Mouse (Mus musculus) kidney, postnatal 0 days (tissue): ENCODE measurements around the gene Adprh. TPM values are rescaled to one million over a fixed set of nuclear protein-coding genes. Genes with fewer than 3 reads are reported as not detected.

Experiments
- ATAC-seq: fragments of 200-750 bp; cut with Nextera tagmentation; replicated peaks from 2 replicates; pipeline ENCODE4 v1.8.0; 2017; ENCODE audit warnings: low read depth, moderate number of reproducible peaks, moderate TSS enrichment, moderate library complexity; ENCODE audit not compliant: low FRiP score
- DNase-seq: peaks from one replicate; pipeline ENCODE4 v3.0.0-alpha.2; 2016; ENCODE audit warnings: low spot score
- H3K27ac ChIP-seq: fragments of 300-500 bp; sonication (generic); 2 replicates; pipeline ENCODE4 v1.5.1; 2014; ENCODE audit warnings: mild to moderate bottlenecking
- H3K27me3 ChIP-seq: fragments of 300-500 bp; sonication (generic); 2 replicates; pipeline ENCODE4 v1.6.1; 2014; ENCODE audit warnings: low read length, mixed read lengths; ENCODE audit not compliant: insufficient read depth
- H3K36me3 ChIP-seq: fragments of 300-500 bp; sonication (generic); 2 replicates; pipeline ENCODE4 v1.6.1; 2014; ENCODE audit warnings: low read length, mixed read lengths; ENCODE audit not compliant: insufficient read depth
- H3K4me1 ChIP-seq: fragments of 300-500 bp; sonication (generic); replicated peaks from 2 replicates; pipeline ENCODE4 v1.6.1; 2014; ENCODE audit warnings: antibody characterized with exemption, low read length, mixed read lengths; ENCODE audit not compliant: insufficient read depth
- H3K4me2 ChIP-seq: fragments of 300-500 bp; sonication (generic); 2 replicates; pipeline ENCODE4 v1.6.1; 2014; ENCODE audit warnings: mild to moderate bottlenecking, low read length, moderate library complexity, mixed read lengths
- H3K4me3 ChIP-seq: fragments of 300-500 bp; sonication (generic); replicated peaks from 2 replicates; pipeline ENCODE4 v1.5.1; 2014; ENCODE audit warnings: low read depth, low read length
- H3K9ac ChIP-seq: fragments of 300-500 bp; sonication (generic); 2 replicates; pipeline ENCODE4 v1.6.1; 2014; ENCODE audit warnings: low read depth, low read length
- H3K9me3 ChIP-seq: fragments of 300-500 bp; sonication (generic); replicated peaks from 2 replicates; pipeline ENCODE4 v1.6.1; 2016; ENCODE audit warnings: low read length, inconsistent platforms, mixed read lengths
- CTCF ChIP-seq: IDR thresholded peaks from 2 replicates; pipeline ENCODE4 v1.5.1; 2016; ENCODE audit warnings: antibody characterized with exemption, low read depth, mild to moderate bottlenecking, moderate library complexity
- WGBS: fragments of 180-500 bp; shearing (Covaris S2); extraction: QIAGEN DNeasy Blood & Tissue Kit; methylation state at CpG from one replicate; pipeline ENCODE4 v1.1.7; 2014; 5-methylcytosine and 5-hydroxymethylcytosine counted together
- polyA plus RNA-seq: library from polyadenylated mRNA; unstranded; fragments of >200 nt; fragmentation: Nextera tagmentation; extraction: Ambion mirVana; gene quantifications from 2 replicates; pipeline ENCODE4 v1.2.1, GENCODE M21; 2015

The Adprh gene
- polyA plus RNA-seq, 1 experiment from 2014 or later, result 74.6 TPM

- 91% methylated on average over 4 of the region's 4 CpGs for WGBS
- Histone ChIP-seq H3K9me3 (no peaks in the 10 kb centered on the region), H3K27me3 (no peaks in the 10 kb centered on the region), H3K4me1 (0 out of 2 replicates have a peak, but pooled peaks cover 6% of the 10 kb centered on the region), H3K4me2 (no peak overlapping the region), H3K27ac (no peak overlapping the region), H3K36me3 (no peaks in the 10 kb centered on the region), H3K9ac (no peak overlapping the region), H3K4me3 (no peak overlapping the region)
- DNase-seq (no peak), ATAC-seq (peak; percentile 57; the same call in 1 of the 2 replicates)
- no peak for TF ChIP-seq CTCF
Observed at GRCm38 (mm10) chr16:38434295-38434795, 18.2 kb downstream of the Adprh start.

- H3K27me3 ChIP-seq, result no peaks in the 10 kb centered on the region
- no peak for ATAC-seq
- no peak for TF ChIP-seq CTCF
- DNase-seq, result no peak
- 0 out of 2 replicates have a peak, but pooled peaks cover 6% of the 10 kb centered on the region for H3K4me1 ChIP-seq
- H3K9me3 ChIP-seq, result no peaks in the 10 kb centered on the region
- WGBS, result 76% methylated on average over 8 of the region's 8 CpGs
- H3K4me3 ChIP-seq, result no peak overlapping the region
- no peak overlapping the region for H3K4me2 ChIP-seq
- H3K27ac ChIP-seq, result no peak overlapping the region
- H3K9ac ChIP-seq, result no peak overlapping the region
- no peaks in the 10 kb centered on the region for H3K36me3 ChIP-seq
Observed at GRCm38 (mm10) chr16:38433514-38433913, 19.0 kb downstream of the Adprh start.

GRCm38 (mm10) chr16:38432498-38433425 lies 19.7 kb downstream of the Adprh start, which contains the start of gene Pla1a:
TSS of gene Pla1a (minus strand) at chr16:38433145.
- Histone ChIP-seq H3K9me3 (no peaks in the 10 kb centered on the region), H3K4me3 (no peak within 1 kb of the TSS), H3K27ac (no peak within 1 kb of the TSS), H3K9ac (no peak within 1 kb of the TSS), H3K4me2 (peak within 1 kb of the TSS; percentile 31; the same call in 1 of the 2 replicates), H3K27me3 (no peaks in the 10 kb centered on the region), H3K4me1 (0 out of 2 replicates have a peak, but pooled peaks cover 6% of the 10 kb centered on the region), H3K36me3 (no peaks in the 10 kb centered on the region)
- WGBS, result 64% methylated on average over 11 of the region's 11 CpGs
- peak; percentile 61 for DNase-seq
- TF ChIP-seq CTCF, result no peak
- no peak for ATAC-seq

GRCm38 (mm10) chr16:38431446-38432185 lies 20.9 kb downstream of the Adprh start:
- Histone ChIP-seq H3K36me3 (no peaks in the 10 kb centered on the region), H3K27ac (no peak overlapping the region), H3K9ac (no peak overlapping the region), H3K9me3 (no peaks in the 10 kb centered on the region), H3K4me1 (0 out of 2 replicates have a peak, but pooled peaks cover 6% of the 10 kb centered on the region), H3K4me2 (peak overlapping the region; percentile 31; the same call in 1 of the 2 replicates), H3K27me3 (no peaks in the 10 kb centered on the region), H3K4me3 (no peak overlapping the region)
- TF ChIP-seq CTCF, result no peak
- DNase-seq (no peak), ATAC-seq (no peak)
- WGBS, result 54% methylated on average over 13 of the region's 13 CpGs

- no peak for DNase-seq
- H3K27me3 ChIP-seq, result no peaks in the 10 kb centered on the region
- H3K36me3 ChIP-seq, result no peaks in the 10 kb centered on the region
- no peak overlapping the region for H3K9ac ChIP-seq
- ATAC-seq, result no peak
- H3K9me3 ChIP-seq, result no peaks in the 10 kb centered on the region
- 70% methylated on average over 1 of the region's 1 CpGs for WGBS
- H3K4me3 ChIP-seq, result no peak overlapping the region
- no peak overlapping the region for H3K27ac ChIP-seq
- no peak overlapping the region for H3K4me2 ChIP-seq
- no peaks in the 10 kb centered on the region for H3K4me1 ChIP-seq
- no peak for TF ChIP-seq CTCF
Observed at GRCm38 (mm10) chr16:38425799-38426198, 26.7 kb downstream of the Adprh start.

- Histone ChIP-seq H3K36me3 (no peaks in the 10 kb centered on the region), H3K9ac (no peak overlapping the region), H3K27me3 (no peaks in the 10 kb centered on the region), H3K27ac (no peak overlapping the region), H3K4me1 (no peaks in the 10 kb centered on the region), H3K4me3 (no peak overlapping the region), H3K9me3 (no peaks in the 10 kb centered on the region), H3K4me2 (no peak overlapping the region)
- no peak for DNase-seq
- no peak for ATAC-seq
- WGBS, result 83% methylated on average over 2 of the region's 2 CpGs
- TF ChIP-seq CTCF, result no peak
Observed at GRCm38 (mm10) chr16:38425374-38425773, 27.1 kb downstream of the Adprh start.
